In the genomic region with DNA sequence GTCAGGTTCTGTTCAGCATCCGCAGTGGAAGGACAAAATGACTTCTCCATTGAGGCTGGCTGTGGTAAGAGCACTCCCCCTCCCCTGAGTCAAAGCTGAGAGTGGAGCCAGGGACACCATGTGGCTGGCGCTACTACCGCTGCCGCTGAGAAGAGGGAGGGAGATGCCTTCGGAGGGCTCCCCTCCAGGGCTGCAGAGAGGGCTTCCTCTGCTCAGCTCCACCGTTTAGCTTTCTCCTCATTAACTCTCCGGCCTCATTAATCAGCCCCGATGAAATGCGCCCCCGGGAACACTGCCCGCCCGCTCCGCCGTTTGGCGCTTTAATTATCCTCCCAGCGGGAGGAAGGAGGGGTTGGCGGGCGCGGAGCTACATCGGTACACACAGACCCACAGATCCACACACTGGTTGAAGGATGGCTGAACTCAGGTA, we compare ENCODE assay signal across 9 mouse cellular contexts. TPM values are rescaled to one million over a fixed set of nuclear protein-coding genes. Genes with fewer than 3 reads are reported as not detected.
A peak's percentile ranks its signal among the peaks of the same experiment; 100 is the strongest.
DNase-seq lines count a peak whose midpoint lies in the region; ATAC-seq lines count a peak whose summit lies in the region.
"Had no signal": no experiment of that assay in that cellular context is flagged by ENCODE, and none has a peak within 500 bp of the region (broad histone marks: within the 10 kb centered on the region; RNA-seq: fewer than 3 reads in every experiment).

No protein-coding gene starts in this region.

- peaks cover 4% of the 10 kb centered on the region for H3K4me1 ChIP-seq in liver, embryonic 11.5 days (replicated peaks; ENCODE audit: control insufficient read depth, insufficient read depth, low read length)
- H3K4me1 ChIP-seq in liver, embryonic 12.5 days = peaks cover 9% of the 10 kb centered on the region
- H3K4me1 ChIP-seq in neural tube, embryonic 15.5 days = peaks cover 71% of the 10 kb centered on the region

- peak overlapping the region; percentile 21 for H3K4me3 ChIP-seq in liver, embryonic 11.5 days (ENCODE audit: low read depth, low read length)
- H3K4me3 ChIP-seq in liver, embryonic 12.5 days = no peak overlapping the region; the same call in 1 of the 2 replicates
- H3K4me3 ChIP-seq in neural tube, embryonic 15.5 days (replicated peaks) = peak overlapping the region; percentile 27

- peaks cover 98% of the 10 kb centered on the region for H3K27me3 ChIP-seq in liver, embryonic 11.5 days (replicated peaks; ENCODE audit: control insufficient read depth, insufficient read depth, low read length)
- peaks cover 99% of the 10 kb centered on the region for H3K27me3 ChIP-seq in liver, embryonic 12.5 days (replicated peaks)
- peaks cover 16% of the 10 kb centered on the region for H3K27me3 ChIP-seq in neural tube, embryonic 15.5 days (replicated peaks)

- intact Hi-C loops in left cerebral cortex, postnatal 10 days (cut with DNase I) = loop anchor here (2.0 to 10.0 kb wide), 2 partner anchors 160 to 468 kb away; no protein-coding TSS in a partner anchor

- WGBS in liver, embryonic 11.5 days = under 1% methylated on average over 18 of the region's 20 CpGs
- under 1% methylated on average over 19 of the region's 20 CpGs for WGBS in liver, embryonic 12.5 days (ENCODE audit: insufficient replicate concordance)
- under 1% methylated on average over 20 of the region's 20 CpGs for WGBS in neural tube, embryonic 15.5 days

- no peaks in the 10 kb centered on the region for H3K36me3 ChIP-seq in liver, embryonic 11.5 days (ENCODE audit: control insufficient read depth, insufficient read depth, low read length)
- H3K36me3 ChIP-seq in liver, embryonic 12.5 days = no peaks in the 10 kb centered on the region
- no peaks in the 10 kb centered on the region for H3K36me3 ChIP-seq in neural tube, embryonic 15.5 days

- H3K9ac ChIP-seq in liver, embryonic 11.5 days (ENCODE audit: low read depth, low read length) = no peak overlapping the region
- no peak overlapping the region for H3K9ac ChIP-seq in liver, embryonic 12.5 days
- H3K9ac ChIP-seq in neural tube, embryonic 15.5 days (replicated peaks) = 0 out of 2 replicates have a peak overlapping the region, but pooled peaks have one; percentile 28

- H3K9me3 ChIP-seq in liver, embryonic 11.5 days (ENCODE audit: control insufficient read depth, low read length) = no peaks in the 10 kb centered on the region
- no peaks in the 10 kb centered on the region for H3K9me3 ChIP-seq in liver, embryonic 12.5 days (replicated peaks)
- no peaks in the 10 kb centered on the region for H3K9me3 ChIP-seq in neural tube, embryonic 15.5 days (replicated peaks)

- H3K4me2 ChIP-seq in liver, embryonic 11.5 days = peak overlapping the region; percentile 41
- no peak overlapping the region for H3K4me2 ChIP-seq in liver, embryonic 12.5 days
- H3K4me2 ChIP-seq in neural tube, embryonic 15.5 days = peak overlapping the region; percentile 53

- no peak overlapping the region for H3K27ac ChIP-seq in liver, embryonic 11.5 days (ENCODE audit: low read depth, low read length)
- no peak overlapping the region for H3K27ac ChIP-seq in liver, embryonic 12.5 days
- peak overlapping the region; percentile 54 for H3K27ac ChIP-seq in neural tube, embryonic 15.5 days (replicated peaks)
- H3K27ac ChIP-seq: macrophage had no signal

- DNase-seq in liver, embryonic 11.5 days (ENCODE audit: low spot score) = peak; percentile 44
- peak; percentile 78 to 88 for DNase-seq in cerebellum, postnatal 10 days
- DNase-seq in frontal cortex, postnatal 14 days (ENCODE audit: low spot score in 2 of 2) = peak; percentile 50 to 52
- peak; percentile 52 to 54 for DNase-seq in left cerebral cortex, postnatal 10 days (ENCODE audit: extremely low spot score in 1 of 2, low spot score in 2 of 2)
- no peak for DNase-seq in thymus, postnatal 4 days
- no peak for DNase-seq in thymus, postnatal 10 days (ENCODE audit: low spot score in 2 of 2)

- ATAC-seq in liver, embryonic 11.5 days (replicated peaks; ENCODE audit: low FRiP score) = 0 out of 2 replicates have a peak, but pooled peaks have one; percentile 29
- ATAC-seq in liver, embryonic 12.5 days = no peak
- ATAC-seq in neural tube, embryonic 15.5 days (ENCODE audit: low FRiP score) = peak; percentile 80

RNA-seq across cellular contexts. Expression of a gene that starts 23.4 kb away (rescaled TPM):
- 0.18 and 0.32 TPM in 2 replicates for polyA plus RNA-seq in liver, embryonic 11.5 days (2014; fragmentation: Nextera tagmentation; extraction: Ambion mirVana)
- 0.25 and 0.26 TPM in 2 replicates for polyA plus RNA-seq in liver, embryonic 12.5 days (2016; fragmentation: Nextera tagmentation; extraction: Ambion mirVana)
- total RNA-seq in left cerebral cortex, postnatal 10 days (2021) = 10 to 100 TPM; 24.8 to 27.4 TPM
- 4.8 and 8.7 TPM in 2 replicates for polyA plus RNA-seq in neural tube, embryonic 15.5 days (2015; fragmentation: Nextera tagmentation; extraction: Ambion mirVana)
- polyA plus RNA-seq: macrophage had no signal

RNA-seq across cellular contexts. Expression of a gene that starts 32.6 kb away (rescaled TPM):
- polyA plus RNA-seq in liver, embryonic 11.5 days (2014; fragmentation: Nextera tagmentation; extraction: Ambion mirVana) = 13.2 and 17.7 TPM in 2 replicates
- 11.3 and 11.8 TPM in 2 replicates for polyA plus RNA-seq in liver, embryonic 12.5 days (2016; fragmentation: Nextera tagmentation; extraction: Ambion mirVana)
- 10 to 100 TPM; 21.8 to 24.6 TPM for total RNA-seq in left cerebral cortex, postnatal 10 days (2021)
- 27.6 and 30.7 TPM in 2 replicates for polyA plus RNA-seq in neural tube, embryonic 15.5 days (2015; fragmentation: Nextera tagmentation; extraction: Ambion mirVana)

RNA-seq across cellular contexts. Expression of a gene that starts 54.8 kb away (rescaled TPM):
- 7.6 and 8.5 TPM in 2 replicates for polyA plus RNA-seq in liver, embryonic 11.5 days (2014; fragmentation: Nextera tagmentation; extraction: Ambion mirVana)
- polyA plus RNA-seq in liver, embryonic 12.5 days (2016; fragmentation: Nextera tagmentation; extraction: Ambion mirVana) = 4.4 and 5.1 TPM in 2 replicates
- total RNA-seq in left cerebral cortex, postnatal 10 days (2021) = 1 to 10 TPM; 6.4 to 8.3 TPM
- 5.4 and 6.2 TPM in 2 replicates for polyA plus RNA-seq in neural tube, embryonic 15.5 days (2015; fragmentation: Nextera tagmentation; extraction: Ambion mirVana)
- polyA plus RNA-seq: macrophage had no signal

Comparison
In these comparisons a context has a peak if more than half of its experiments do, and no peak if none do; other contexts are left out.
1. DNase-seq: peak in liver, embryonic 11.5 days (single experiment), cerebellum, postnatal 10 days (2 of 2), frontal cortex, postnatal 14 days (2 of 2) and left cerebral cortex, postnatal 10 days (2 of 2); none in thymus, postnatal 4 days (single experiment) and thymus, postnatal 10 days (0 of 2).